28 mouse cellular contexts compared by ENCODE assay signal in genomic region chr6:40390975-40391374, GRCm38 (mm10). TPM values are rescaled to one million over a fixed set of nuclear protein-coding genes. Genes with fewer than 3 reads are reported as not detected.
A peak's percentile ranks its signal among the peaks of the same experiment; 100 is the strongest.
DNase-seq lines count a peak whose midpoint lies in the region; ATAC-seq and TF ChIP-seq lines count a peak whose summit lies in the region.
"Had no signal": no experiment of that assay in that cellular context is flagged by ENCODE, and none has a peak within 500 bp of the region (broad histone marks: within the 10 kb centered on the region; RNA-seq: fewer than 3 reads in every experiment).

No protein-coding gene starts in this region.

- H3K4me3 ChIP-seq in left cerebral cortex, adult 2 months, result no peak overlapping the region
- no peak overlapping the region for H3K4me3 ChIP-seq in cortical plate, adult 2 months (ENCODE audit: insufficient read depth, low read length)
- H3K4me3 ChIP-seq: embryonic facial prominence, embryonic 10.5 days; hindbrain, embryonic 12.5 days; limb, embryonic 15.5 days; liver, embryonic 15.5 days; midbrain, embryonic 12.5 days; neural tube, embryonic 15.5 days had no signal

- TF ChIP-seq CTCF in left cerebral cortex, adult 2 months (IDR thresholded peaks at IDR 0.05), result peak; percentile 35
- peak; percentile 10 for TF ChIP-seq CTCF in Patski (IDR thresholded peaks at IDR 0.05)
- TF ChIP-seq CTCF in cortical plate, adult 2 months (IDR thresholded peaks at IDR 0.05; ENCODE audit: extremely low read depth, insufficient read depth, low read length), result peak; percentile 34

- intact Hi-C loops in left cerebral cortex, adult 2 months (cut with DNase I), result loop anchor here (5.0 kb wide), 1 partner anchor 154 kb away; no protein-coding TSS in a partner anchor

- H3K27me3 ChIP-seq in Patski, result no peaks in the 10 kb centered on the region
- H3K27me3 ChIP-seq: hindbrain, embryonic 12.5 days; limb, embryonic 15.5 days; liver, embryonic 15.5 days; midbrain, embryonic 12.5 days; neural tube, embryonic 15.5 days had no signal

- POLR2A ChIA-PET in Patski (lab: Charles Lee), result interaction anchor here (0.7 kb wide), 1 partner anchor 619 kb away, joined by 4 read pairs; no protein-coding TSS in a partner anchor

- peaks cover 2% of the 10 kb centered on the region; the same call in 1 of the 2 replicates for H3K4me1 ChIP-seq in cortical plate, adult 2 months (ENCODE audit: control insufficient read depth, insufficient read depth, low read length)
- H3K4me1 ChIP-seq: embryonic facial prominence, embryonic 10.5 days; hindbrain, embryonic 12.5 days; limb, embryonic 15.5 days had no signal

- ATAC-seq in frontal cortex, adult (ENCODE audit: low TSS enrichment), result 0 out of 2 replicates have a peak, but pooled peaks have one; percentile 27
- ATAC-seq in Patski, result no peak
- ATAC-seq: activated CD4-positive, CD25-positive, alpha-beta regulatory T cell, adult 4 months had no signal

- no peak for DNase-seq in frontal cortex, postnatal 10 days (ENCODE audit: low spot score in 2 of 2)
- no peak for DNase-seq in left cerebral cortex, adult 2 months (ENCODE audit: extremely low spot score in 1 of 2, low spot score in 2 of 2)
- no peak for DNase-seq in left cerebral cortex, adult 8-10 months (ENCODE audit: low spot score in 2 of 2)
- no peak for DNase-seq in Patski (ENCODE audit: low read depth, low spot score)
- no peak for DNase-seq in thymus, postnatal 4 days
- DNase-seq: adrenal gland, postnatal 10 days; gastrocnemius, postnatal 14 days; right cerebral cortex, postnatal 25 days; thymus, adult 2 months had no signal

- H3K27ac ChIP-seq in left cerebral cortex, adult 2 months, result no peak overlapping the region
- H3K27ac ChIP-seq in cortical plate, adult 2 months (ENCODE audit: insufficient read depth, low read length), result no peak overlapping the region
- H3K27ac ChIP-seq: embryonic facial prominence, embryonic 10.5 days; hindbrain, embryonic 12.5 days; limb, embryonic 15.5 days; liver, embryonic 15.5 days; midbrain, embryonic 12.5 days; neural tube, embryonic 15.5 days had no signal

- in situ Hi-C loops in Patski (cut with MboI; ENCODE audit: low pct_unique_long_range_greater_than_20kb), result no loop called here

- no peak for TF ChIP-seq POLR2A in cortical plate, adult 2 months (IDR thresholded peaks at IDR 0.05; ENCODE audit: extremely low read depth, insufficient read depth, low read length)

- CTCF ChIA-PET in Patski (lab: Charles Lee), result no interaction called here

RNA-seq across cellular contexts. Expression of gene E330009J07Rik, which starts 45.0 kb away (rescaled TPM):
- total RNA-seq in left cerebral cortex, adult 2 months (2021), result 10 to 100 TPM; 57.2 to 65.2 TPM
- total RNA-seq in left cerebral cortex, adult 8-10 months (2022), result 10 to 100 TPM; 52.2 to 62.2 (median 57.3) TPM
- polyA plus RNA-seq in Patski (2021), result 4.3 TPM
- 34.9 and 36.6 TPM in 2 replicates for polyA plus RNA-seq in cortical plate, adult 2 months (2012; rRNA removed)

RNA-seq across cellular contexts. Expression of gene Wee2, which starts 47.9 kb away (rescaled TPM):
- under 1 TPM in 1 of 2 experiments, not detected in 1; 0.41 TPM for total RNA-seq in left cerebral cortex, adult 2 months (2021)
- total RNA-seq in left cerebral cortex, adult 8-10 months (2022), result under 1 TPM in 1 of 4 experiments, not detected in 3; 0.17 TPM
- polyA plus RNA-seq in Patski (2021), result not detected
- polyA plus RNA-seq in cortical plate, adult 2 months (2012; rRNA removed), result 0.11 and 0.17 TPM in 2 replicates
- total RNA-seq: adrenal gland, postnatal 10 days; gastrocnemius, postnatal 14 days; heart, adult 8-10 months; layer of hippocampus, postnatal 14 days; megakaryocyte progenitor cell, adult 5-6 weeks had no signal
- polyA plus RNA-seq: embryonic facial prominence, embryonic 10.5 days; heart, embryonic 16.5 days; hindbrain, embryonic 12.5 days; intestine, embryonic 14.5 days; large intestine, adult 2 months; limb, embryonic 15.5 days; liver, embryonic 15.5 days; lung, embryonic 16.5 days; midbrain, embryonic 12.5 days; spleen, adult 2 months; stomach, embryonic 14.5 days; urinary bladder, adult 2 months had no signal
